Mouse (Mus musculus): ENCODE results near the gene Pum2. TPM values are rescaled to one million over a fixed set of nuclear protein-coding genes. Genes with fewer than 3 reads are reported as not detected.
"Not testable (repeated sequence)": the region's sequence is repeated elsewhere in the genome, so short reads cannot be mapped to it uniquely, and the experiment has no call there.

Gene Pum2
- total RNA-seq, 2 experiments from 2014 or later: 119 to 162 TPM

GRCm38 (mm10) chr12:8667473-8668255 is 6.3 kb upstream of the Pum2 start:
- ATAC-seq (ENCODE audit: poor library complexity, severe bottlenecking): peak; percentile 99

GRCm38 (mm10) chr12:8669421-8669820 is 4.5 kb upstream of the Pum2 start:
- ATAC-seq (ENCODE audit: poor library complexity, severe bottlenecking): no peak

GRCm38 (mm10) chr12:8669846-8670245 is 4.1 kb upstream of the Pum2 start:
- ATAC-seq (ENCODE audit: poor library complexity, severe bottlenecking): no peak

- peak; percentile 26 for ATAC-seq (ENCODE audit: poor library complexity, severe bottlenecking)
These were observed 587 bp upstream of the Pum2 start for GRCm38 (mm10) chr12:8673121-8673973.

- peak; percentile 36; the same call in 1 of the 2 replicates for ATAC-seq (ENCODE audit: poor library complexity, severe bottlenecking)
These were observed 487 bp downstream of the Pum2 start for GRCm38 (mm10) chr12:8674377-8674864.

- ATAC-seq (ENCODE audit: poor library complexity, severe bottlenecking): no peak
These were observed 982 bp downstream of the Pum2 start for GRCm38 (mm10) chr12:8674891-8675341.

- ATAC-seq (ENCODE audit: poor library complexity, severe bottlenecking): no peak
These were observed 1.4 kb downstream of the Pum2 start for GRCm38 (mm10) chr12:8675361-8675760.

GRCm38 (mm10) chr12:8676341-8676740 is 2.4 kb downstream of the Pum2 start:
- ATAC-seq (ENCODE audit: poor library complexity, severe bottlenecking): no peak

- ATAC-seq (ENCODE audit: poor library complexity, severe bottlenecking): no peak
These were observed 4.0 kb downstream of the Pum2 start for GRCm38 (mm10) chr12:8677926-8678325.

GRCm38 (mm10) chr12:8684200-8684599 is 10.3 kb downstream of the Pum2 start:
- no peak for ATAC-seq (ENCODE audit: poor library complexity, severe bottlenecking)

GRCm38 (mm10) chr12:8685036-8685435 is 11.1 kb downstream of the Pum2 start:
- no peak for ATAC-seq (ENCODE audit: poor library complexity, severe bottlenecking)

- not testable (repeated sequence) for ATAC-seq (ENCODE audit: poor library complexity, severe bottlenecking)
These were observed 15.9 kb downstream of the Pum2 start for GRCm38 (mm10) chr12:8689882-8690281.

GRCm38 (mm10) chr12:8698895-8699294 is 25.0 kb downstream of the Pum2 start:
- ATAC-seq (ENCODE audit: poor library complexity, severe bottlenecking): peak; percentile 56

- ATAC-seq (ENCODE audit: poor library complexity, severe bottlenecking): no peak
These were observed 30.1 kb downstream of the Pum2 start for GRCm38 (mm10) chr12:8703988-8704387.

- no peak for ATAC-seq (ENCODE audit: poor library complexity, severe bottlenecking)
These were observed 34.9 kb downstream of the Pum2 start for GRCm38 (mm10) chr12:8708876-8709275.

GRCm38 (mm10) chr12:8712665-8713064 is 38.7 kb downstream of the Pum2 start:
- no peak for ATAC-seq (ENCODE audit: poor library complexity, severe bottlenecking)

- no peak for ATAC-seq (ENCODE audit: poor library complexity, severe bottlenecking)
These were observed 42.2 kb downstream of the Pum2 start for GRCm38 (mm10) chr12:8716093-8716492.

- ATAC-seq (ENCODE audit: poor library complexity, severe bottlenecking): no peak
These were observed 53.0 kb downstream of the Pum2 start for GRCm38 (mm10) chr12:8726890-8727289.

- ATAC-seq (ENCODE audit: poor library complexity, severe bottlenecking): no peak
These were observed 54.8 kb downstream of the Pum2 start for GRCm38 (mm10) chr12:8728739-8729138.

- ATAC-seq (ENCODE audit: poor library complexity, severe bottlenecking): no peak
These were observed 79.7 kb downstream of the Pum2 start for GRCm38 (mm10) chr12:8753654-8754053.

GRCm38 (mm10) chr12:8754116-8754515 is 80.2 kb downstream of the Pum2 start:
- ATAC-seq (ENCODE audit: poor library complexity, severe bottlenecking): no peak

- no peak for ATAC-seq (ENCODE audit: poor library complexity, severe bottlenecking)
These were observed 84.1 kb downstream of the Pum2 start for GRCm38 (mm10) chr12:8758029-8758428.

Measured in megakaryocyte, adult 5-6 weeks (primary cell).